Mouse (Mus musculus) kidney, adult 11 months (tissue): ENCODE results near the gene Mrpl20.

ENCODE experiments used
- DNase-seq: peaks from one replicate; pipeline ENCODE4 v3.0.0; 2022

Gene Mrpl20

GRCm38 (mm10) chr4:155833234-155833633 is 30.6 kb downstream of the Mrpl20 start:
- DNase-seq: no peak

DNA sequence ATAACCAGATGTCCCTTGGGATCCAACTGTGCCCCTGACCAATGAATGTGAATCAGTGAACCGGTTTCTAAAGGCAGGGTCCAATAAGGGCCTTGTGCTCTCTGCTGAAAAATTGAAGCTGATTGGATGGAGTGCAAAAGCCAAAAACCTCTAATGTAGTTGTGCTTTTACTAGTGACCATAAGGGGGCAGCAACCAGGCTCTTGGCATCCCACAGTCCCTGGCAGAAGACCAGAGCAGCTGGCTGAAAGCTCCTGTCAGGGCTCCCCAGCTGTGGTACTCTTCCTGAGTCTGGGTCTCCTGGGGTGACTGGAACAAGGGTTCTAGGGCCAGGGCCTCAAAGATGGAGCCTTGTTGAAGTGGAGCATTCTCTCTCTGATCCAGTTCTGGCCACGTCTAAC is 31.2 kb downstream of the Mrpl20 start:
- peak; percentile 77 for DNase-seq

GRCm38 (mm10) chr4:155837404-155838010 is 34.8 kb downstream of the Mrpl20 start:
- peak; percentile 49 for DNase-seq

DNA sequence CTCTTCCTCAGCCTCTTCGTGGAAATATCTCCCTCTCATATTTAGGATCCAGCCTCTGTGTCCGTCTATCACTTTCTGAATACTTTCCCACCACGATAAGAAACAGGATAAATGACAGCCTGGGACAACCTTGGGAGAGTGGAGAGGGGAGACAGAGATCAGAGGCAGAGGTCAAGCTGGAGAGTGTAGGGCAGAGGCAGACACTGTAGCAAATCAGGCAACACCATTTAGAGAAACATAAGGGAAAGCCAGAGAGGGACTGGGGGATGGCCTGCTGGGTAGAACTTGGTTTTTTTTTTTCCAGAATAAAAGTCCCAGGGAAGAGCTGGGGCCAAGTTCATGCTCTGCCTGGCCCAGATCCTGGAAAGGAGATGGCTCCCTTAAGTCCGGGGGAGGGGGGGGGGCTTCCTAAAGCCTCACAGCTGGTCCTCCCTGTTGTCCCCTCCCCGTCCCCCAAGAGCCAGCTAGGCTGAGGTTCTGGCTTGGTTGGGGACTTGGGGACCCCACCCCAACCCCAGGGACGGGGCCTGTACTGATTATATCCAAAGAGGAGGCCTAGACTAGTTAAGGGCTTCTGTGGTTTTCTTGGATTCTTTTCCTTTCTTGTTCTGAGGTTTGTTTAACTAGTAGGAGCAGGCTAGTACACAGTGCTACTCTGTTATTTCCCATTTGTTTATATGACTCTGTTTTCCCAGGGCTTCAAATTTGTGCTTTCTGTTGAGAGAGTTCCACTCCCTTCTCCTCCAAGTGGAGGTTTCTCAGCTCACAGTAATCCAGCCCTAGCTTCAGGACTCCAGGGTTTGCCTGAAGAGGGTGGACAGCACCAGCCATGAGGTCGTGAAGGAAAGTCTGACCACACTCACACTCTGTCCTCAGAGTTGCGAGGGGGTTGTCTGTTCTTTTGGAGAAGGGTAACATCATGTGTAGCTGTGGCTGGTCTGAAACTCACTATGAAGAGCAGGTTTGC is 35.8 kb downstream of the Mrpl20 start:
- no peak for DNase-seq

GRCm38 (mm10) chr4:155839483-155839910 is 36.8 kb downstream of the Mrpl20 start, which contains the start of gene Mxra8:
TSS of gene Mxra8 (plus strand) at chr4:155839680.
- DNase-seq: peak; percentile 85

DNA sequence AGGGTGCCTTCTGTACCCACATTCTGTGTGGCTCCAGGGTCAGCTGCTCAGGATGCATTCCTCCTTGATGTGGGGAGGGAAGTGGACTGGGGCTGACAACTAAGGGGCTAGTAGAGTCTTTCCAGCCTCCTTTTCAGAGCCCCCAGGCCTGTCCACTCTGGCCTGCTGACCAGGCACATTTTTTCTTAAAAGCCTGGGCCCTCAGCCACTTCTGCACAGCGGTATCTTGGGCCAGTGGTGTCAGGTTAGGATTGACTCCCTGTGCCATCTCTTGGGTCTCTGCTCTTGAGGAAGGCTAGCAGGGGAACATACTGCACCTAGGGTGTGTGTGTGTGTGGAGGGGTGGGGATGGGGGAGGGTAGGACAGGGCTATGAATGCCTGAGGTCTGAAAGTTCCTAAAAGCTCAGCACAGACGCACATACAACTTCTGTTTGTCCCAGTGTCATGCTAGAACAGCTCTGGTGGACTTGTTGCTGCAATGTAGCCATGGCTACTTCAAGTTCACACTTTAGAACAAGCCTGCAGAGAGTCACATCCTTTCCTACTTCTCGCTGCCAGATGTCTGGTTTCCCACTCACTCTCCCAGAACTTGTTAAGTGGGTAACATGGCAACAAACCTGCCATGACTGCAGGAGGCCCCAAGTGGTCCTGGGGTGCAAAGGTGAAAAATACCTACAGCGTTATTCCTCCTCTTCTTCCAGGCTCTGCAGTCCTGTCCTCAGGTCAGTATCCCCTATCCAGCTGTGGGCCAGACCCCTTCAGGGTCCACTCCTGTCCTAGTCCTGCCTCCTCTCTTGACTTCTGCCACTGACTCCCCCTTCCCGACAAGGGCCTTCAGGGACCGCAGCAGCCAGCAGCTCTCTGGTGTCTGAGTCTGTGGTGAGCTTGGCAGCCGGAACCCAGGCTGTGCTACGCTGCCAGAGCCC is 37.7 kb downstream of the Mrpl20 start:
- no peak for DNase-seq

GRCm38 (mm10) chr4:155841003-155841454 is 38.4 kb downstream of the Mrpl20 start:
- peak; percentile 77 for DNase-seq

DNA sequence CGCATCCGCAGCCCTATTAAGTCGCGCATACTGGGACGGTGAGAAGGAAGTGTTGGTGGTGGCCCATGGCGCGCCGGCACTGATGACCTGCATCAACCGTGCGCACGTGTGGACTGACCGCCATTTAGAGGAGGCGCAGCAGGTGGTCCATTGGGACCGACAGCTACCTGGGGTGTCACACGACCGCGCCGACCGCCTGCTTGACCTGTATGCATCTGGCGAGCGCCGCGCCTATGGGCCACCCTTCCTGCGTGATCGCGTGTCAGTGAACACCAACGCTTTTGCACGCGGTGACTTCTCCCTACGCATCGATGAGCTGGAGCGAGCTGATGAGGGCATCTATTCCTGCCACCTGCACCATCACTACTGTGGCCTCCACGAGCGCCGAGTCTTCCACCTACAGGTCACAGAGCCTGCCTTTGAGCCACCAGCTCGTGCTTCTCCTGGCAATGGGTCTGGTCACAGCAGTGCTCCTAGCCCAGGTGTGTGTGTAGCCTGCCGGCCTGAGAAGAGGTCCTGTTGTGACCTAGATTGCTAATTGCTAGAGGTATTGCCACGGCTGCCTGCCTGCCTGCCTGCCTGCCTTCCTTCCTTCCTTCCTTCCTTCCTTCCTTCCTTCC is 39.1 kb downstream of the Mrpl20 start:
- DNase-seq: no peak

DNA sequence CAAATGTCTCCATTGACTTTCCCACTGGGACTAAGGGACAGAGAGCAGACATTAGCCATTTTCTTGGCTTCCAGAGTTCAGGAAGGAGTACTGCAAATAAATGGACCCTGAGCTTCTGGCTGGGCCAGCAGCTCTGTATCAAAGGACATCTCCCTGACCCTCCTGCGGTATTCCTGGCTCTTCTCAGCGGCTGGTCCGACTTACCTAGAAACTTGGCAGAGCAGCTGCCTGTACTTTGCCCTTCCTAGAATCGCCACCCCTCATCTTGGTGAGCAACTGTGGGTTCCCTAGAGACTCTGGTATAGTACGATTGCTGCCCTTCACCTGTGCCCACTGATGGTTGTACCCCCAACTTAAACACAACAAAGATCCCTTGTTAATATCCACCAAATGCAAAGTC is 40.6 kb downstream of the Mrpl20 start:
- peak; percentile 77 for DNase-seq

GRCm38 (mm10) chr4:155846871-155847578 is 44.3 kb downstream of the Mrpl20 start, which contains the start of gene Dvl1:
TSS of gene Dvl1 (plus strand) at chr4:155847402.
- peak; percentile 85 for DNase-seq

DNA sequence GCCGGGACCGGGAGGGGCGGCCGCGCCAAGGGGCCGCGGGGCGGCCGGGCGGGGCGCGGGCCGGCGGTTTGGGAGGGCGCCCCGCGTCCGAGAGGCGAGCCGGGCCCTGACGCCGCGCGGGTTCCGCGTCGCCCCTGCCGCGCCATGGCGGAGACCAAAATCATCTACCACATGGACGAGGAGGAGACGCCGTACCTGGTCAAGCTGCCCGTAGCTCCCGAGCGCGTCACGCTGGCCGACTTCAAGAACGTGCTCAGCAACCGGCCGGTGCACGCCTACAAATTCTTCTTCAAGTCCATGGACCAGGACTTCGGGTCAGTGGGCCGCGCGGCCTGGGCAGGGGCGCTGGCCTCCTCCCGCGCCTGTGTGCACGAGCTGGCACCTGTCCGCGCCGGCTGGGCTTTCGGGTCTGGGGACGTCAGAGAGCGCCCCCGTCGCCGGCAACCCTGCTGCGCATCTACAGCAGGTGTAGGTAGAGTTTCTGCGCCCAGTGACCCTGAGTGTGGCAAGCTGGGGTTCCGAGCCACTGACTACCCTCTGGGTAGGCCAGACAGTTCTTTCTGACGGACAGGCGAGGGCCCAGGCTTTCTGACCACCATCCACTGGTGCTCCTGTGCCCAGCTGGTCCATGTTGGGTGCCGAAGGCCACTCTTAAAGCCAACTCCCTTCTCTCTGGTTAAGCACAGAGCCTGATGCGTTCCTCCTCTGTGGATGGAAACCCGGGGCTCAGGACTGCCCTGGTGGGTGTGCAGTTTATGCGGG is 45.1 kb downstream of the Mrpl20 start:
- peak; percentile 73 for DNase-seq

GRCm38 (mm10) chr4:155848434-155849095 is 45.9 kb downstream of the Mrpl20 start:
- DNase-seq: peak; percentile 83

DNA sequence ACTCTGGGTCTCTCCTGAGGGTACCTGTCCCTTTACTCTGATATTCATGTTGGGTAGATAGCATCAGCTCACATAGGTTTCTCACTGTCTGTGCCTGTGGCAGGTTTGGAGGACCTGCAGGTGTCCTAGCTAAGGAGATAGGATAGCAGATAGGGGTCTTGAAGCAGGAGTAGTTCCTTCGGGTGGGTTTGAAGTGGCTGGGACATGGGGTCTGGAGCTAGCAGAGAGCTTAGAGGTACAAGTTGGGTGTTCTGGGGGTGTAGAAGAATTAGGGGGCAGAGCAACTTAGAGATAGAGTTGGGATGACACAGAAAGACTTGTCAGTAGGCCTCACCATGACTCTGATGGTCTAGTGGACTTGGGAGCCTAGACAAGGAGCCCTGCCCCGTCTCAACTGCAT is 46.7 kb downstream of the Mrpl20 start:
- DNase-seq: no peak

DNA sequence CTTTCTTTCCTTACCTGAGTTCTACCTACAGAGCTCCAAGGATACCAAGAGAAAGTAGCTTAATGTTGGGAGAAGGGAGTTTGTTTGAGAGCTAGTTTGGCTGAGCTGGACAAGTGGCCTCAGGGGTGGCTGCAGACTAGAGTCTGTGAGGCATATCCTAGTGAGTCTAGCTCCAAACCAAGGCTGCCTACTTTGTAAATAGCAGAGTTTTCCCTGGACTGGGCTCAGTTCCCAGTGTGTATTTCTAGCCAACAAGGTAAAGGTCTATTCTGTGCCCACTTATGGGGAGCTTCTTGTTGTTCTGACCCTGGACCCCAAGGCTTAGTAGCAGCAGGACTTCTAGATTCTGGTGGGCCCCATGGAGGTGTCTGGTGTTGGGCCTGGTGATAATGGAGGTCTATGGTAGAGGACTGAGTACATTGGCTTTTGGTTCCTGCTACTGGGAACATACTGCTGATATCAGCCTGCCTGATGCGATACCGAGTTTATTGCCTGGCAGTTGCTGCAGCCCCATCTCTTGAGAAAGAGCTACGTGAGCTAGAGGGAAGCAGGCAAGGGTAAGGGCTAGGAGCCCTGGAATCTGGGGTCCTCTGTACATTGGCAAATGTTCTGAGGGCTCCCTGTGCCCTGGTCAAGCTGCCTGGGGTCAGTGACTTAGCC is 47.2 kb downstream of the Mrpl20 start:
- DNase-seq: peak; percentile 68

DNA sequence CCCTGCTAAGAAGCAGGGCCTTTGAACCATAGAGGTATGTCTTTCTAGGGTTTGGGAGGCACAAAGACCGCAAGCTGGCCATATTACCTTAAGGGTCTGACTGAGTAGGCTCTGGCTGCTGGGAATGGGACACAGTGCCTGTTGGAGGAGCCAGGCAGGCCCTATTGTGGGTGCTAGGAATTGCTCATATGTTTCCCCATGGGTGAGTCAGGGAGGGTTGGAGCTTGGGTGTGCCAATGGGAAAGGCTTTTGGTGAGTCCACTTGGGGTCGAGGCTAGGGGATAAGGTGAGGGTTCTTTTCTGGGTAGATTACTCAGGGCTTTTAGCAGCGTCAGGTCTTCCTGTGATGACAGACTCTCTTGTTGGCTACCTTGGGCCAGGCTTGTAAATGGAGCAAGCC is 48.7 kb downstream of the Mrpl20 start:
- no peak for DNase-seq

DNA sequence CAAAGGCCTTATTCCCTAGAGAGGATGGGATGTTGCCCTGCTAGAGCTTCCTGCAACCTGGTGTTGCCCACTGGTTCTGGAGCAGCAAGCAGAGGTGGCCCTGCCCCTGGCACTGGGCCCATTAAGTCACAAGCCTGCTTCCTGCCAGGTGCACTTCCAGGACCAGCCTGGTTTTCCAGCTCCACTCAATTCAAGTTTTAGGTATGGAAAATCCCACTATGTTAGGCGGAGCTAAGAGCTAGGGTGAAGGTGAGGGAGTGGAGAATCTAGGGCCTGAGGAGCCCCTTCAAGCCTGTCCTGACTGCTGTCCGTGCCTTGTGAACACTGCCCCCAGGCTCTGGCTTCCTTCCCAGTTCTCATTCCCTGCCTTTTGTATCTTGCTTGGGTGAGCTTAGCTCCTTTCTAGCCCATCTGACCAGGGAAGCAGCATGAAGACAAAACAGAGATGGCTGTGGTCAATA is 49.3 kb downstream of the Mrpl20 start:
- peak; percentile 78 for DNase-seq

DNA sequence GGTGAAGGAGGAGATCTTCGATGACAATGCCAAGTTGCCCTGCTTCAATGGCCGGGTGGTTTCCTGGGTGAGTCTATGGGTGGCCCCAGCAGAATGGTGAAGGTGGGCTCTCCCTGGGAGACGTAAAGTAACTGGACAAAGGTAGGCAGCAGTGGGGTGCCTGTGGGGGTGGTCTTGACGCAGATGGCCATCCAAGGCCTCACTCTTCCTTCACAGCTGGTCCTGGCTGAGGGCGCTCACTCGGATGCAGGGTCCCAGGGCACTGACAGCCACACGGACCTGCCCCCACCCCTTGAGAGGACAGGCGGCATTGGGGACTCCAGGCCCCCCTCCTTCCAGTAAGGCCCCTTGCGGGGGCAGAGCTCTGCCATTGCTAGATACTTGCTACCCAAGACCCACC is 50.7 kb downstream of the Mrpl20 start:
- no peak for DNase-seq

DNA sequence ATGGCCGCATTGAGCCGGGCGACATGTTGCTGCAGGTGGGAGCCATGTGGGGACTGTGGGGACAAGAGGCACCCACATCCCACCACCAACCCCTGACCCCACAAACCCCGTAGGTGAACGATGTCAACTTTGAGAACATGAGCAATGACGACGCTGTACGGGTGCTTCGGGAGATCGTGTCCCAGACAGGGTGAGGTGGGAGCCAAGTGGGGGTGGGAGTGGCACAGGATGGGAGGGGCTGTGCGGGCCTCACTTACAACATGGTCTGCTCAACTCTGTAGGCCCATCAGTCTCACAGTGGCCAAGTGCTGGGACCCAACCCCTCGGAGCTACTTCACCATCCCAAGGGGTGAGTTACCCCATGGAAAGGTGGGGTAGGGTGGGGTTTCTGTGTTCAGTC is 52.3 kb downstream of the Mrpl20 start:
- no peak for DNase-seq

DNA sequence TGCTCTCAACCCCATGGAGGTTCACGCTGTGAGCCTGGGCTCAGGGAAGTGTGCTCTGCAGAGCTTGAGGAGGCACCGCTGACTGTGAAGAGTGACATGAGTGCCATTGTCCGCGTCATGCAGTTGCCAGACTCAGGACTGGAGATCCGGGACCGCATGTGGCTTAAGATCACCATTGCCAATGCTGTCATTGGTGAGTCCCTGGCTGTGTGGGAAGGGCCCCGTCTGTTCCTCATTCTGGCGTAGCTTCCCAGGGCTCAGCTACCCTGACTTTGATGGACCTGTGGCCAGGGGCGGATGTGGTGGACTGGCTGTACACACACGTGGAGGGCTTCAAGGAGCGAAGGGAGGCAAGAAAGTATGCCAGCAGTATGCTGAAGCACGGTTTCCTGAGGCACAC is 53.4 kb downstream of the Mrpl20 start:
- DNase-seq: no peak

- no peak for DNase-seq
Measured at GRCm38 (mm10) chr4:155856881-155857280, 54.2 kb downstream of the Mrpl20 start.
